8 mouse cellular contexts compared by ENCODE assay signal in the genomic region with DNA sequence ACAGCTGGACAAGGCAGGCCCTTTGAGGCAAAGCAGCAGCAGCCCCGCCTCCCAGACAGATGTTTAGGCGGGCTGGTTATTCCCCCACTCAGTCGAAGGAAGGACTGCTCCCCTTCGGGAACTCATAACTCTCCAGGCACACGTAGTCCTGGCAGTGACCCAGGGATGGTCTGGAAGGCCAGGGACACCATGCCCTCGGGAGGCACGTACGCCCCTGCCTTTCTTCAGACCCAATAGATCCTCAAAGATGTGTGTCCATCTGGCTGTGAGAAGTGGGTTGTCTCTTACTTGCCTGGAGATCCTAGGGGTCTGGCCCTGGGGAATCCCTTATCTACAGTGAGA. TPM values are rescaled to one million over a fixed set of nuclear protein-coding genes. Genes with fewer than 3 reads are reported as not detected.
DNase-seq lines count a peak whose midpoint lies in the region; ATAC-seq and TF ChIP-seq lines count a peak whose summit lies in the region.

No protein-coding gene starts in this region.

- no peak for TF ChIP-seq CTCF in lung, embryonic 14.5 days (IDR thresholded peaks at IDR 0.05; ENCODE audit: low read depth)
- TF ChIP-seq CTCF in embryonic fibroblast, embryonic 13.5 days (IDR thresholded peaks at IDR 0.05; ENCODE audit: borderline replicate concordance, insufficient read depth, low read length): no peak

- no peak for DNase-seq in lung, embryonic 14.5 days
- no peak for DNase-seq in lung, postnatal 14 days
- DNase-seq in limb, embryonic 10.5 days (ENCODE audit: low spot score): no peak
- no peak for DNase-seq in gastrocnemius, adult 8-10 months (ENCODE audit: low spot score in 2 of 2)
- DNase-seq in gastrocnemius, postnatal 4 days (ENCODE audit: low spot score in 2 of 2): no peak
- no peak for DNase-seq in adrenal gland, postnatal 25 days

- WGBS in lung, embryonic 14.5 days: 6% methylated on average over 8 of the region's 8 CpGs
- WGBS in limb, embryonic 10.5 days: 16% methylated on average over 8 of the region's 8 CpGs
- 6% methylated on average over 8 of the region's 8 CpGs for WGBS in neural tube, embryonic 15.5 days

- peaks cover 7% of the 10 kb centered on the region for H3K4me1 ChIP-seq in lung, embryonic 14.5 days (ENCODE audit: insufficient read depth)
- peaks cover 3% of the 10 kb centered on the region; the same call in 1 of the 2 replicates for H3K4me1 ChIP-seq in embryonic fibroblast, embryonic 13.5 days (ENCODE audit: control insufficient read depth, insufficient read depth, low read length)
- peaks cover 41% of the 10 kb centered on the region for H3K4me1 ChIP-seq in limb, embryonic 10.5 days
- H3K4me1 ChIP-seq in neural tube, embryonic 15.5 days: peaks cover 24% of the 10 kb centered on the region

- peak overlapping the region; percentile 92 for H3K4me2 ChIP-seq in lung, embryonic 14.5 days
- H3K4me2 ChIP-seq in neural tube, embryonic 15.5 days: peak overlapping the region; percentile 77

- peak overlapping the region; percentile 91 for H3K27ac ChIP-seq in lung, embryonic 14.5 days (ENCODE audit: low read depth)
- peak overlapping the region; percentile 29 for H3K27ac ChIP-seq in embryonic fibroblast, embryonic 13.5 days (ENCODE audit: insufficient read depth, low read length)
- H3K27ac ChIP-seq in limb, embryonic 10.5 days: peak overlapping the region; percentile 90
- H3K27ac ChIP-seq in neural tube, embryonic 15.5 days (replicated peaks): peak overlapping the region; percentile 74

- ATAC-seq in lung, embryonic 14.5 days (ENCODE audit: insufficient read depth): no peak
- no peak for ATAC-seq in neural tube, embryonic 15.5 days (ENCODE audit: low FRiP score)

- TF ChIP-seq POLR2A in embryonic fibroblast, embryonic 13.5 days (IDR thresholded peaks at IDR 0.05; ENCODE audit: low read depth, low read length): peak; percentile 78

- no peaks in the 10 kb centered on the region for H3K9me3 ChIP-seq in lung, embryonic 14.5 days (ENCODE audit: low read depth, low read length)
- H3K9me3 ChIP-seq in limb, embryonic 10.5 days (replicated peaks): no peaks in the 10 kb centered on the region
- H3K9me3 ChIP-seq in neural tube, embryonic 15.5 days (replicated peaks): no peaks in the 10 kb centered on the region

- no peaks in the 10 kb centered on the region for H3K27me3 ChIP-seq in lung, embryonic 14.5 days (ENCODE audit: insufficient read depth, low read length)
- H3K27me3 ChIP-seq in limb, embryonic 10.5 days (ENCODE audit: low read depth, poor library complexity, severe bottlenecking): no peaks in the 10 kb centered on the region
- no peaks in the 10 kb centered on the region for H3K27me3 ChIP-seq in neural tube, embryonic 15.5 days (replicated peaks)

- peak overlapping the region; percentile 9 for H3K9ac ChIP-seq in lung, embryonic 14.5 days
- peak overlapping the region; percentile 38; the same call in 1 of the 2 replicates for H3K9ac ChIP-seq in neural tube, embryonic 15.5 days (replicated peaks)

- peak overlapping the region; percentile 60 for H3K4me3 ChIP-seq in lung, embryonic 14.5 days (ENCODE audit: low read depth, low read length)
- no peak overlapping the region for H3K4me3 ChIP-seq in embryonic fibroblast, embryonic 13.5 days (ENCODE audit: insufficient read depth, low read length)
- peak overlapping the region; percentile 65 for H3K4me3 ChIP-seq in limb, embryonic 10.5 days
- H3K4me3 ChIP-seq in neural tube, embryonic 15.5 days (replicated peaks): peak overlapping the region; percentile 41

- peaks cover 18% of the 10 kb centered on the region; the same call in 1 of the 2 replicates for H3K36me3 ChIP-seq in lung, embryonic 14.5 days (ENCODE audit: insufficient read depth)
- H3K36me3 ChIP-seq in limb, embryonic 10.5 days: peaks cover 31% of the 10 kb centered on the region
- 0 out of 2 replicates have a peak, but pooled peaks cover 4% of the 10 kb centered on the region for H3K36me3 ChIP-seq in neural tube, embryonic 15.5 days

RNA-seq across cellular contexts. Expression of a gene that starts 6.4 kb away (rescaled TPM):
- 38.9 and 41.1 TPM in 2 replicates for polyA plus RNA-seq in lung, embryonic 14.5 days (2014; fragmentation: Nextera tagmentation; extraction: Ambion mirVana)
- polyA plus RNA-seq in embryonic fibroblast, embryonic 13.5 days (2011; ENCODE audit: insufficient read length, low read depth, missing spikeins): 3.9 and 5.8 TPM in 2 replicates
- polyA plus RNA-seq in limb, embryonic 10.5 days (2016; fragmentation: Nextera tagmentation; extraction: Ambion mirVana): 44.7 and 53.5 TPM in 2 replicates
- polyA plus RNA-seq in neural tube, embryonic 15.5 days (2015; fragmentation: Nextera tagmentation; extraction: Ambion mirVana): 24.1 and 28.1 TPM in 2 replicates
- total RNA-seq in gastrocnemius, adult 8-10 months (2022): under 1 TPM in 2 of 4 experiments, not detected in 2; 0.38 to 0.56 TPM
- total RNA-seq in gastrocnemius, postnatal 4 days (2021): 10 to 100 TPM in 1 of 2 experiments, 1 to 10 TPM in 1; 9.8 to 14.2 TPM
- total RNA-seq in adrenal gland, postnatal 25 days (2021): 5.7 and 8.0 TPM in 2 replicates

RNA-seq across cellular contexts. Expression of a gene that starts 6.5 kb away (rescaled TPM):
- polyA plus RNA-seq in lung, embryonic 14.5 days (2014; fragmentation: Nextera tagmentation; extraction: Ambion mirVana): 80.7 and 85.4 TPM in 2 replicates
- 54.7 and 58.7 TPM in 2 replicates for polyA plus RNA-seq in embryonic fibroblast, embryonic 13.5 days (2011; ENCODE audit: insufficient read length, low read depth, missing spikeins)
- 121 and 131 TPM in 2 replicates for polyA plus RNA-seq in limb, embryonic 10.5 days (2016; fragmentation: Nextera tagmentation; extraction: Ambion mirVana)
- polyA plus RNA-seq in neural tube, embryonic 15.5 days (2015; fragmentation: Nextera tagmentation; extraction: Ambion mirVana): 54.9 and 60.2 TPM in 2 replicates
- total RNA-seq in gastrocnemius, adult 8-10 months (2022): 10 to 100 TPM; 16.8 to 25.3 (median 19.4) TPM
- 10 to 100 TPM; 48.4 to 63.3 TPM for total RNA-seq in gastrocnemius, postnatal 4 days (2021)
- 83.3 and 83.9 TPM in 2 replicates for total RNA-seq in adrenal gland, postnatal 25 days (2021)

RNA-seq across cellular contexts. Expression of a gene that starts 8.2 kb away (rescaled TPM):
- 0.74 and 1.4 TPM in 2 replicates for polyA plus RNA-seq in lung, embryonic 14.5 days (2014; fragmentation: Nextera tagmentation; extraction: Ambion mirVana)
- polyA plus RNA-seq in embryonic fibroblast, embryonic 13.5 days (2011; ENCODE audit: insufficient read length, low read depth, missing spikeins): 0.38 and 0.58 TPM in 2 replicates
- polyA plus RNA-seq in limb, embryonic 10.5 days (2016; fragmentation: Nextera tagmentation; extraction: Ambion mirVana): 3.5 and 4.5 TPM in 2 replicates
- 0.35 and 1.6 TPM in 2 replicates for polyA plus RNA-seq in neural tube, embryonic 15.5 days (2015; fragmentation: Nextera tagmentation; extraction: Ambion mirVana)
- not detected for total RNA-seq in gastrocnemius, adult 8-10 months (2022)
- total RNA-seq in gastrocnemius, postnatal 4 days (2021): not detected
- 0.39 TPM in 1 of 2 replicates, not detected in the other for total RNA-seq in adrenal gland, postnatal 25 days (2021)

RNA-seq across cellular contexts. Expression of a gene that starts 28.1 kb away (rescaled TPM):
- polyA plus RNA-seq in lung, embryonic 14.5 days (2014; fragmentation: Nextera tagmentation; extraction: Ambion mirVana): 3.8 and 4.3 TPM in 2 replicates
- polyA plus RNA-seq in embryonic fibroblast, embryonic 13.5 days (2011; ENCODE audit: insufficient read length, low read depth, missing spikeins): 1.9 and 2.4 TPM in 2 replicates
- polyA plus RNA-seq in limb, embryonic 10.5 days (2016; fragmentation: Nextera tagmentation; extraction: Ambion mirVana): 14.0 and 21.8 TPM in 2 replicates
- 9.0 and 9.1 TPM in 2 replicates for polyA plus RNA-seq in neural tube, embryonic 15.5 days (2015; fragmentation: Nextera tagmentation; extraction: Ambion mirVana)
- total RNA-seq in gastrocnemius, adult 8-10 months (2022): 1 to 10 TPM; 1.4 to 2.5 (median 2.0) TPM
- total RNA-seq in gastrocnemius, postnatal 4 days (2021): 1 to 10 TPM; 4.9 to 5.2 TPM
- 6.4 and 10.8 TPM in 2 replicates for total RNA-seq in adrenal gland, postnatal 25 days (2021)

RNA-seq across cellular contexts. Expression of a gene that starts 28.3 kb away (rescaled TPM):
- polyA plus RNA-seq in lung, embryonic 14.5 days (2014; fragmentation: Nextera tagmentation; extraction: Ambion mirVana): 85.8 and 97.4 TPM in 2 replicates
- polyA plus RNA-seq in embryonic fibroblast, embryonic 13.5 days (2011; ENCODE audit: insufficient read length, low read depth, missing spikeins): 54.0 and 62.7 TPM in 2 replicates
- polyA plus RNA-seq in limb, embryonic 10.5 days (2016; fragmentation: Nextera tagmentation; extraction: Ambion mirVana): 101 and 104 TPM in 2 replicates
- polyA plus RNA-seq in neural tube, embryonic 15.5 days (2015; fragmentation: Nextera tagmentation; extraction: Ambion mirVana): 166 and 188 TPM in 2 replicates
- total RNA-seq in gastrocnemius, adult 8-10 months (2022): 100 to 1,000 TPM; 112 to 158 (median 132) TPM
- total RNA-seq in gastrocnemius, postnatal 4 days (2021): 100 to 1,000 TPM; 166 to 193 TPM
- 64.8 and 88.0 TPM in 2 replicates for total RNA-seq in adrenal gland, postnatal 25 days (2021)

Comparison
In these comparisons a context has a peak if more than half of its experiments do, and no peak if none do; other contexts are left out.
1. H3K27ac ChIP-seq: peak in every context shown above with its lines; median percentile 91 in lung, embryonic 14.5 days; 90 in limb, embryonic 10.5 days; 74 in neural tube, embryonic 15.5 days; 29 in embryonic fibroblast, embryonic 13.5 days.